Mouse (Mus musculus) liver, embryonic 11.5 days (tissue): ENCODE results near the gene Prkca. TPM values are rescaled to one million over a fixed set of nuclear protein-coding genes. Genes with fewer than 3 reads are reported as not detected.

ENCODE experiments used
- ATAC-seq: fragments of 200-750 bp; cut with Nextera tagmentation; replicated peaks from 2 replicates; pipeline ENCODE4 v1.8.0; 2017; ENCODE audit warnings: moderate number of reproducible peaks, mild to moderate bottlenecking, moderate TSS enrichment, moderate library complexity; ENCODE audit not compliant: low FRiP score
- DNase-seq: peaks from one replicate; pipeline ENCODE4 v3.0.0-alpha.2; 2017; ENCODE audit warnings: low spot score
- H3K27ac ChIP-seq: fragments of 300-500 bp; sonication (generic); 2 replicates; pipeline ENCODE4 v1.5.1; 2014; ENCODE audit warnings: mild to moderate bottlenecking, low read depth, low read length, control low read depth
- H3K27me3 ChIP-seq: fragments of 300-500 bp; sonication (generic); replicated peaks from 2 replicates; pipeline ENCODE4 v1.6.1; 2014; ENCODE audit warnings: low read length, mixed read lengths; ENCODE audit not compliant: control insufficient read depth, insufficient read depth
- H3K36me3 ChIP-seq: fragments of 300-500 bp; sonication (generic); 2 replicates; pipeline ENCODE4 v1.6.1; 2014; ENCODE audit warnings: mild to moderate bottlenecking, low read length, moderate library complexity, mixed read lengths; ENCODE audit not compliant: control insufficient read depth, insufficient read depth
- H3K4me1 ChIP-seq: fragments of 300-500 bp; sonication (generic); replicated peaks from 2 replicates; pipeline ENCODE4 v1.6.1; 2014; ENCODE audit warnings: low read length, mixed read lengths; ENCODE audit not compliant: control insufficient read depth, insufficient read depth
- H3K4me2 ChIP-seq: fragments of 300-500 bp; sonication (generic); 2 replicates; pipeline ENCODE4 v1.6.1; 2014; ENCODE audit warnings: mild to moderate bottlenecking, control low read depth, moderate library complexity
- H3K4me3 ChIP-seq: fragments of 300-500 bp; sonication (generic); 2 replicates; pipeline ENCODE4 v1.5.1; 2014; ENCODE audit warnings: low read depth, low read length, control low read depth
- H3K9ac ChIP-seq: fragments of 300-500 bp; sonication (generic); 2 replicates; pipeline ENCODE4 v1.6.1; 2014; ENCODE audit warnings: low read depth, low read length, control low read depth
- H3K9me3 ChIP-seq: fragments of 300-500 bp; sonication (generic); 2 replicates; pipeline ENCODE4 v1.6.1; 2016; ENCODE audit warnings: low read length, inconsistent platforms, mixed read lengths; ENCODE audit not compliant: control insufficient read depth
- WGBS: fragments of 180-500 bp; shearing (Covaris S2); extraction: QIAGEN DNeasy Blood & Tissue Kit; methylation state at CpG from one replicate; pipeline ENCODE4 v1.1.7; 2014; 5-methylcytosine and 5-hydroxymethylcytosine counted together
- polyA plus RNA-seq: library from polyadenylated mRNA; unstranded; fragments of >200 nt; fragmentation: Nextera tagmentation; extraction: Ambion mirVana; gene quantifications from 2 replicates; pipeline ENCODE4 v1.2.1, GENCODE M21; 2014

Gene Prkca
- polyA plus RNA-seq, 1 experiment from 2014 or later: 12.4 TPM

- Histone ChIP-seq H3K9me3 (no peaks in the 10 kb centered on the region), H3K4me2 (peak overlapping the region; percentile 60), H3K4me1 (peaks cover 70% of the 10 kb centered on the region), H3K27ac (no peak overlapping the region; the same call in 1 of the 2 replicates), H3K36me3 (no peaks in the 10 kb centered on the region), H3K27me3 (no peaks in the 10 kb centered on the region), H3K4me3 (peak overlapping the region; percentile 12; the same call in 1 of the 2 replicates), H3K9ac (peak overlapping the region; percentile 20; the same call in 1 of the 2 replicates)
- ATAC-seq (peak; percentile 42), DNase-seq (no peak)
- 30% methylated on average over 12 of the region's 12 CpGs for WGBS
Observed at GRCm38 (mm10) chr11:108248218-108249046, 95.3 kb downstream of the Prkca start.

DNA sequence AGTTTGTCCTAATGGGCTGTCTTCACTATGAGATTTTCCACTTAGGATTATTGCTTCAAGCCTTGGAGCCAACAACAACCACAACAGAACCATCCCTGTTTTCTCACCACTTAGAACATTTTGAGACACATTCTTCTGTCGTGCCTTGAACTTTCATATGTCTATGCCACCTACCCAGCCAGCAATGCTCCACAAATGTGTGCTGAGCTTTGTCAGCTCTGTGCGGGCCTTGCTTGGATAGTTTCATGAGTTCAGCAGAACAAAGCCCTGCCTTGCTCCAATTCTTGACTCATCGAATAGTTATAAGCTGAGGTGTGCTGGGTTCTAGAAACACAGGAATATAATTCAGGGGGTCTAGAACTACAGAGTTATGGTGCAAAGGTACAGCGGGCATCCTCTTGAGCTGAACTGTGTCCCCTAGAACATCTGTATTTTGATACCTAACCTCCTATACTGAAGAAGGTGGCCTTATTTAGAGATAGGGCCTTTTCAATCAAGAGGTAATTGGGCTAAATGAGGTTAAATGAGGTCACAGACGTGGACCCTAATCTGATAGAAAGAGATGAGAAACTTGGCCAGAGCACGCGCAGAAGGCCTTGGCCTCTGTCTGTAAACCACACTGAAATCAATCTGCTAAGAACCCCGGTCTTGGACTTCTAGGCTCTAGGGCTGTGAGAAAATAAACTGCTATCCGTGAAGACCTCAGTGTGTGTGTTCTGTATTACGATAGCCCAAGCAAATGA lies 96.4 kb downstream of the Prkca start:
- Histone ChIP-seq H3K36me3 (no peaks in the 10 kb centered on the region), H3K4me1 (peaks cover 71% of the 10 kb centered on the region), H3K9me3 (no peaks in the 10 kb centered on the region), H3K27me3 (no peaks in the 10 kb centered on the region), H3K27ac (0 out of 2 replicates have a peak overlapping the region, but pooled peaks have one; percentile 21), H3K9ac (no peak overlapping the region), H3K4me3 (no peak overlapping the region), H3K4me2 (no peak overlapping the region)
- ATAC-seq (no peak), DNase-seq (no peak)
- WGBS: 75% methylated on average over 10 of the region's 10 CpGs

DNA sequence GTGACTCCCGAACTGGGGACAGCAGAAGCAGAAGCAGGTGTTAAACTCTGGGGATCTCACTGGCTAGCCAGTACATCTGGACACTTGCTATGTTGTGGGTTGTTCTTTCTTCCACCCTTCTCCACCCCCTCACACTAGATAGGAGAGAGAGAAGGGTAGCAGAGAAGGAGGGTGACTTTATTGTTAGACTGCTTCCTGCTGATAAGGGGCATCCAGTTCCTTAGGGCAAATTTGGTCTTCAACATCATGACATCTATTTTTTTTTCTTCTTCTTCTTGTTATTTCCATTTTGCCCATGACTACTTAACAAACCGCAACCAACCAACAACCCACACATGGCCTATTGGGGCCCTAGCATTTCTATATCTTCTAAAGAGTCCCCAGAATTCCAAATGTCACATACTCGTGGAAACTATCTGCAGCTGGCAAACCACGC lies 97.4 kb downstream of the Prkca start:
- no peaks in the 10 kb centered on the region for H3K9me3 ChIP-seq
- peak overlapping the region; percentile 12; the same call in 1 of the 2 replicates for H3K4me2 ChIP-seq
- H3K36me3 ChIP-seq: no peaks in the 10 kb centered on the region
- no peak overlapping the region for H3K9ac ChIP-seq
- peaks cover 65% of the 10 kb centered on the region for H3K4me1 ChIP-seq
- peak; percentile 81 for ATAC-seq
- H3K4me3 ChIP-seq: no peak overlapping the region
- H3K27ac ChIP-seq: no peak overlapping the region; the same call in 1 of the 2 replicates
- WGBS: 31% methylated on average over 4 of the region's 4 CpGs
- DNase-seq: no peak
- H3K27me3 ChIP-seq: no peaks in the 10 kb centered on the region

GRCm38 (mm10) chr11:108244241-108244640 lies 99.5 kb downstream of the Prkca start:
- DNase-seq (no peak), ATAC-seq (peak; percentile 25; the same call in 1 of the 2 replicates)
- Histone ChIP-seq H3K4me3 (no peak overlapping the region), H3K36me3 (no peaks in the 10 kb centered on the region), H3K27ac (no peak overlapping the region), H3K9ac (no peak overlapping the region), H3K4me2 (no peak overlapping the region), H3K27me3 (no peaks in the 10 kb centered on the region), H3K4me1 (peaks cover 51% of the 10 kb centered on the region), H3K9me3 (no peaks in the 10 kb centered on the region)
- WGBS: 27% methylated on average over 2 of the region's 2 CpGs

DNA sequence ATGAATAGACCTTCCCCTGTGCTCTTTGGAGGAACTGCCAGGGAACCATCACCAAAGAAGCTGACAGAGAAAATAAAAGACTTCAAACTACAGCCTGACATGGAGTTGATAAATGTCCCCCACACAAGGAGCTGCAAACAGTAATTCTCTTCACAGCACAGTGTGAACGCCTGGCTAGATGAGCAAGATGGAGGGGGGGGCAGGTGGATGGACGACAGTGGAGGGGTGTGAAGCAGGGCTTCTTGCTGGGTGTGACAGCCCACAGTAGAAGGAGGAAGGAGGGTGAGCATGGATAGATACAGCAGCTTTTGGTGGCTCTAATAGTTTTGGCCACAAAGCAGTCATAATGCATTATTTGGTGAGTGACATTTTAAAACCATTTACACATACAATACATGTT lies 100.1 kb downstream of the Prkca start:
- Histone ChIP-seq H3K36me3 (no peaks in the 10 kb centered on the region), H3K4me1 (peaks cover 45% of the 10 kb centered on the region), H3K4me2 (no peak overlapping the region), H3K27me3 (no peaks in the 10 kb centered on the region), H3K4me3 (no peak overlapping the region), H3K27ac (peak overlapping the region; percentile 28; the same call in 1 of the 2 replicates), H3K9me3 (no peaks in the 10 kb centered on the region), H3K9ac (no peak overlapping the region)
- DNase-seq: no peak
- ATAC-seq: no peak
- WGBS: 25% methylated on average over 2 of the region's 2 CpGs

DNA sequence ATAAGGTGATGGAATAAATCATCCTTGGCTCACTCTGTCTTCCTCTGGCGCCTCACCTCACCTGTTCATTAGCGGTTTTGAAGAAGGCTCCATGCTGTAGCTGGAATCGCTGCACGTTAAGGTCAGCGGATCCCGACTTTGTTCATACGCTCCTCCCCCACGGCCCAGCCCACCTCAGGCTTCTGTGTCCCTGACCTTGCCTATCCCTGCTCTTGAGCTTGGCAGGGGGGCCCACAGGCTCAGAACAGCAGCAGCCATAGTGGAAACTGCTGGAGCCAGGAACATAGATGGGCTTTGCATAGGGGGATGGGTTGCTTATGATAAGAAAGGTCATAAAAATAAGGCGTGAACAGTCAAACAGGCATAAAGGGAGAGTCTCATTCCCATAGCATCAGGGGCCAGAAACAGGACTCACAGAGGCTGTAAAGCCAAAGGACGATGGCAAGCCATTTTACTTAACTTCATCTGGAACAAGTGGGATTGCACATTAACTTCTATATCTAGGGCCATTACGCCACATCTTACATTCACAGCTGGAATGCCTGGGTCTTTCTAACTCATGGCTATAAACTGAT lies 102.7 kb downstream of the Prkca start:
- no peak overlapping the region for H3K4me3 ChIP-seq
- no peak overlapping the region for H3K4me2 ChIP-seq
- no peaks in the 10 kb centered on the region for H3K36me3 ChIP-seq
- ATAC-seq: no peak
- no peak for DNase-seq
- no peak overlapping the region for H3K27ac ChIP-seq
- WGBS: 75% methylated on average over 11 of the region's 11 CpGs
- H3K4me1 ChIP-seq: peaks cover 26% of the 10 kb centered on the region
- no peak overlapping the region for H3K9ac ChIP-seq
- no peaks in the 10 kb centered on the region for H3K9me3 ChIP-seq
- no peaks in the 10 kb centered on the region for H3K27me3 ChIP-seq

GRCm38 (mm10) chr11:108239173-108239572 lies 104.6 kb downstream of the Prkca start:
- Histone ChIP-seq H3K27ac (no peak overlapping the region), H3K4me3 (no peak overlapping the region), H3K9ac (no peak overlapping the region), H3K9me3 (no peaks in the 10 kb centered on the region), H3K4me1 (peaks cover 25% of the 10 kb centered on the region), H3K4me2 (no peak overlapping the region), H3K27me3 (no peaks in the 10 kb centered on the region), H3K36me3 (no peaks in the 10 kb centered on the region)
- WGBS: 74% methylated on average over 4 of the region's 4 CpGs
- ATAC-seq: no peak
- no peak for DNase-seq

DNA sequence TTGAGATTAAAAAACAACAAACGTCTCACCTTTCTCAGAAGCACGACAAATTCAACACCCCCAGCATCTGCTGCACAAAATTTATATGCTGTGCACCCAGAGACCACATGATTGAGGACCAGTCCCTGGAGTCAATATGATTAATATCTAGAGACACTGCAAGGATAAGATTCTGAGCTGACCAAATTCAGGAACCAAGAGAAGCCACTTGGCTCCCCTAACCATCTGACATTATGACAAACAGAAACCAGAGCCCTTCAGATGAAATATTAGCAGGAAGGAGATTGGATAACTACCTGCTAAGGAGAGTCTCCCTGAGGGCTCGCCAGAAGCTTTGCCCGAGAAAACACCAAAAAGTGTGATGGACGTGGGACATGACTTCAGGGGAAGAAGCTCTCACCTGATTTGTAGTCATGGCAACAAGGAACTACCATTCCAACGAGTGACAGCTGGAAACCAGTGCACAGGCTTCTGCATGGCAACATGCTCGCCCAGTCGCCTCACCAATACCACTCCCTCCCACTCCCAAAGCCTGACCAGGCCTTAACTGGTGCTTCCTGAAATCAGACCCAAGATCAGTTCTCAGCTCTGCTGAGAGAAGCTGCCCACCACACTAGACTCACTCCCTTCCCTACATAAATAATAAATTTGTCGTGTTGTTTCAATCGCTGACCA lies 106.8 kb downstream of the Prkca start:
- H3K9me3 ChIP-seq: no peaks in the 10 kb centered on the region
- 56% methylated on average over 10 of the region's 10 CpGs for WGBS
- H3K36me3 ChIP-seq: no peaks in the 10 kb centered on the region
- H3K9ac ChIP-seq: no peak overlapping the region
- H3K4me2 ChIP-seq: no peak overlapping the region
- no peaks in the 10 kb centered on the region for H3K27me3 ChIP-seq
- DNase-seq: no peak
- no peak for ATAC-seq
- H3K4me1 ChIP-seq: peaks cover 17% of the 10 kb centered on the region
- no peak overlapping the region for H3K4me3 ChIP-seq
- no peak overlapping the region for H3K27ac ChIP-seq
